Mouse (Mus musculus): ENCODE measurements around the gene Olfr248.
"Not testable (repeated sequence)": the region's sequence is repeated elsewhere in the genome, so short reads cannot be mapped to it uniquely, and the experiment has no call there.

Olfr248 gene

DNA sequence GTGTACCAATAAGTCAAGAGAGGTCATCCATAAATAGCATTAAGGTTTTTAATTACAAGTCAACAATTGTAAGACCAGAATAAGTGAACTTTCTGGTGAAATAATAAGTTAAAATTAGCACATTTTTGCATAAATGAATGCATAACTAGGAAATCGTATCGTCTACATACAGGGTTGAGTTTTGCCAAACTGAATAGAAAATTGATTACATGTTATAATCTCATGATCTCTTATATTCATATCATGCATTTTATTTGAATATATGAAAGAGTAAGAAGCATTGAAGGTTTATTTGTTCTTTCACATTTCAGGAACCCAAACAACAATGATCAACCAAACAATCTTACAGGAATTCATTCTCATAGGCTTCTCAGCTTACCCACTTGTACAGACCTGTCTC lies at the start of gene Olfr248:
Gene Olfr248, plus strand, starts transcription at position 301 of the 400 bp plus-strand sequence.
- DNase-seq = no peak

DNA sequence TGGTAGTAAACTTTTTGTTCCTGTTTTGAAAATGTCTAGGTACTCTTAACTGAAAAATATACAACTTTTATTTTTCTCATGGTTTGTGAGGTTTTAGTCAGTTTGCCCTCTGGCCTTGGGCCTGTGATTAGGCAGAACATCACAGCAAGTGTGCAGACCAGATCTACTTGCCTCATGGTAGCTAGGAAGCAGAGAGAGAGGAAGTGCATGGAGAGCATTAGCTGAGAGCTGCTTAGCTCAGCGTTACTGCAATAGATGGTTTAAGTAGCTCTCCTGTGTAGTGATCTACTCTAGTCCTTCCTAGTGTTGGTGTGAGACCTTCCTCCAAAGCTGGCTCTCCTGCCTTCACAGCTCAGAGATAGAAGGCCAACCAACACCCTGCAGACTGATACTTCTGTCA lies 37.2 kb upstream of the Olfr248 start:
- not testable (repeated sequence) for DNase-seq

DNA sequence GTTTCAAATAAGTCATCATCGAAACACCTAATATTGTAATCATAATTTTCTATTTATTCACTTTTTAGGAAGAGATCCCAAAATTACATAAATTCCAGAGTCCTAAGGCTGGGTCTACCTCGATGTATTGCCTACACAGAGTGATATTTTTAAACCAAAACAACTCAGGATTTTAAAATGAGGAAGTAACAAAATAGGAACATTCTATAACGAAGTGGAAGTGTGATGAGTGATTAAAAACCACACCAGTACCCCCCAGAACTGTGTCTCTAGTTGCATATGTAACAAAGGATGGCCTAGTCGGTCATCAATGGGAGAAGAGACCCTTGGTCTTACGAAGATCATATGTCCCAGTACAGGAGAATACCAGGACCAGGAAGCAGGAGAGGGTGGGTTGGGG lies 36.2 kb upstream of the Olfr248 start:
- DNase-seq = no peak

DNA sequence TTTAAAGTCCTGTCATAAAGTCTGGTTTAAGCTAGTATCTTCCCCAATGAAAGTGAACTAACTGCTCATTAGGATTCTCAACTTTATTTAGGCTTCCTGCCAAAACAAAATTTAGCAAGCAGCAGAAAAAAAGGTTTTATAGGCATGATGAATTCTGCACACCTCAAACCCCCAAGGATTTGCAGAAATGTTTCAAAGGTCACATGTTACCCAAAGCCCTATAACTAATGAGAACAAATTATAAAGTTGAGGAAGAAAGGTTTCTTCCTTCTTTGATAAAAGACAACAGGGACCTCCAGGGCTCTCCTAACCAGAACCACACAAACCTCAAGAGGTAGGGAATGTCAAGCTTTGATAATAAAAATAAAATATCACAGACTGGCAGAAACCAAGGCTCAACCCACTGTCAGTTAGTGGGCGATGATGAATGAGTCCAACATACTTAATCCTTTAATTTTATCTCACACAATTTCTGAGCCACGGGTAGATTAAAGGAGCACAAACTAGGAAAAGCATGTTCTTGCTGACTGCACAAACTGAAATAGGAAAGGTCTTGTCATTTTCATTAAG lies 25.9 kb upstream of the Olfr248 start, which contains the start of gene Olfr417:
Gene Olfr417, plus strand, starts transcription at position 241 of the 570 bp plus-strand sequence.
- no peak for DNase-seq

DNA sequence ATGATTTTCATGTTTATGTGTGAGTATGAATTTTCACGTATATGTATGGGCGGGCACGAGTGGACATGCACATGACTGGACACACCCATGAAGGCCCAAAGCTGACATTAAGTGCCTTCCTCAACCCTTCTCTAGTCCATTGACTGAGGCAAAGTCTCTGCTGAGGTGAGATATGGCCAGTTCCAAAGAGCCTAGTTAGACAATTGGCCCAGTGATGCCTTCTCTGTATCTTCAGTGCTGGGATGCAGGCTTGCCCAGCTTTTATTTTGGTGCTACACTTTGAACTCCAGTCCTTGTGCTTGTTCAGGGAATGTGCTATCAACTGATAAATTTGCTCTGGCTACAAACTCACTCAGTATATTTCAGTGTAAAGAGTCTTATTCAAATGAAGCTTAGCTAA lies 17.0 kb upstream of the Olfr248 start:
- DNase-seq = no peak

DNA sequence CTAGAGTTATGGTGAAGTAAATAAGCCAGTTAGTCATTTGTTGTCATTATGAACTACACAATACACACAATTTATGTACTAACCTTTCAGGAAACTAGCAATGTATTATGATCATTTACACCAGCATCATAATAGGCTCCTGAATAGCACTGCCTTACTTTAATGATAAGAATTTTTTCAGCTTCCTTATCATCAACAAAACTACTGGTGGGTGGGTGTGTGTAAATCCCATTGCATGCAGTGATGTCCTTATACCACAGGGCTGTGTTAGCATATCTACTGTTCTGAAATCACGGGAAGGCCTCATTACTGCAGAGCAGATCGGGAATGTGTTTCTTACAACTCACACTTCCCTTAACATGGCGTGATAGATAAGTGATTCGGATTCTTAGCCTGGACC lies 32.1 kb downstream of the Olfr248 start:
- DNase-seq = no peak

DNA sequence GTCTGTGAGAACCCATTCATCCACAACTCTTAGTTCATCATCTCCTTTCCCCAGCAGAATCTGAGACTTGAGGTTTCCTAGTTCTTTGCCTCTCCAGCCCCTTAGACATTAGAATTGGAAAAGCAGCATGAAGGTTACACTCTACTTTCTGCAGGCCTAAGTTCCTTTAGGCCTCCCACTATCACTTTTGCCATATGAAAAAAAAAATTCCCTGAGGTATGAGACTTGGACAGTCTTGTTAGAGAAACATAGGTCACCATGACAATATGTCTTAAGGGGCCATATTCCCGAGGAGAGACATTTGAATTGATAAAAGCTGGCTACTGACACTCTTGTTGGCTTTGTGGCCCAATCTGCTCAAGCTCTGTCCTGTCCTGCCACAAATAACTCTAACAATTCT lies 32.9 kb downstream of the Olfr248 start, which contains the start of gene Olfr414:
Gene Olfr414, plus strand, starts transcription at position 301 of the 400 bp plus-strand sequence.
- DNase-seq = no peak

DNA sequence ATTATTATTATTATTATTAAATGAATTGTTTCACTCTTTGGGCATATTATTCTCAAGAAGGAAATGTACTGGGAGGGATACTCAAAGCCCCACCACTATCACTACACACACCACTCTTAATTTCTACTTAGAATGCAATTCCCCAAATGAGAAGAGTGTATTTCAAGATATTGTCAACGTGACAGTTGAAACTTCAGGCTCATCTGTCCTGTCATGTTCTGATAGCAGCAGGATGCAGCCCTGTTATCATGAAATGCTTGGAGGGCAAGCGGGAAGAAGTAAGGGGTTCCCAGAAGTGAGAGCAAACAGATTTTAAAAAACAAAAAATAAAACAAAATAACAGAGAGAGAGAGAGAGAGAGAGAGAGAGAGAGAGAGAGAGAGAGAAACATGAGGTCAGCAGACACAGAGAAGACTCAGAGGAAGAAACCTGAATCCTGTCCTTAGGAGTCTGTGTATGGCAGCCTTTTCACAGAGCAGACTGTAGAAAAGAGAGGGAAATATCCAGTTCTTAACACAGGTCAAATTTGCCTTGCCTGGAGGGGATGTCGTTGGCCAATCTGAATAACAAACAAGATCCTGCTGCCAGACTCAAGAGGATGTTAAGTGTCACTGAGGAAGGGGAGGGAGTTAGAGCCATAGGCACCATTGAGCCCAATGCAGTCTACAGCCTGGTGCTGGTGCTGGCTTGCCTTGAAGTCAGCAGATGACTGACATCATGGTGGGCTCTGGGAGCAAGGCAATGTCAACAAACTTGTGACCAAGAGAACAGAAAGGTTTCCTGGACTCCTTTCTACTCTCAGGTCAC lies 35.5 kb downstream of the Olfr248 start:
- no peak for DNase-seq

DNA sequence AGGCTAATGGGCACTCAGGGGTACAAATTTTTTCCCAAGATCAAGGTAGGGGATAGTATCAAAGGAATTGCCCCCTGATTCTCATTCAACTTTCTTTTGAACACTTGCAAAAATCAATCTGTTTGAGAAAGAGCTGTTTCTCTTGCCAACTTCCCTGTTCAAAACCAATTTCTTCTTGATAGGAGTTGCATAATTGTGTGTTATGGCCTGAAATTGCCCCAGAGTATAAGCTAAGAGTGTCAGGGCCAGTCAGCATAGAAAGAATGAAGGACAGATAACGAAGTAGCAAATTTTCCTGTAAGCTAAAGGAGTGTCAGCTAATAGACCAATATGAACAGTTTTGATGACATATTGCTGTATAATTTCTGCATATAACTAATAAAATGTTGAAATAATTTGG lies 36.6 kb downstream of the Olfr248 start:
- DNase-seq = no peak

DNA sequence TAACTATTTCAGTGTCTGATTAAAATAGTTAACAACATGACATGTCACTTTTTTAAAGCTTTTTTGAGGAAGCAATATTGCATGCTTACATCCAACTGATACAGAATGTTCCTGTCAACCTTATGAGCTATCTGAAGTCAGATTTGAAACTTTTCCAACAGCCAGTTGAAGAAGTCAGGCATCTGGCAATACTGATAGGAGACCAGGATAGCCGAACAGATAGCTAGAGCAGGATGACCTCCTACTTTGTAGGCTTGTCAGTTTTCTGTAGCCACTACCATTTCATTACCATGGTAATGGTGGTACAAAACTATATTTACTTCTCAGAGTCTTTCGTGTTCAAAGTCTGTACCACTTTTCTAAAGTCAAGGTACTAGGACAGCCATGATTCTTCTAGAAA lies 37.6 kb downstream of the Olfr248 start:
- DNase-seq = no peak

DNA sequence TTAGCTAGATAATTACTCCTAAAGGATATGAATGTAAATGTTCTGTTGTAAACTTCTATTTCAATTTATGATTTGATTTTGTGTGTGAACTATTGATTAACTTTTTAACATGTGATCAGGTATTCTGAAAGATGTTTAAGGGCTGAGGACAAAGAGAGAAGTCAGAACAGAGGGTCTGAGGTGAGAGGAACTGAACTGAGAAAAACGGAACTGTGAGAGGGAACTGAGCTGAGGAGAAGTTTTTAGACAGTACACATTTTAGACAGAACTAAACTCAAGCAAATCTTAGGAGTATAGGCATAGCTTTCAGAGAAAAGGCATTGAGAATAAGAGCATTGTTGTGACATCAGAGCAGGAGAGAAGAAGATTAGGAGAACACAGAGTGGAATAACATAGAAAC lies 43.3 kb downstream of the Olfr248 start:
- DNase-seq = no peak
